Mouse (Mus musculus): ENCODE measurements around the gene Scarb1.

DNA sequence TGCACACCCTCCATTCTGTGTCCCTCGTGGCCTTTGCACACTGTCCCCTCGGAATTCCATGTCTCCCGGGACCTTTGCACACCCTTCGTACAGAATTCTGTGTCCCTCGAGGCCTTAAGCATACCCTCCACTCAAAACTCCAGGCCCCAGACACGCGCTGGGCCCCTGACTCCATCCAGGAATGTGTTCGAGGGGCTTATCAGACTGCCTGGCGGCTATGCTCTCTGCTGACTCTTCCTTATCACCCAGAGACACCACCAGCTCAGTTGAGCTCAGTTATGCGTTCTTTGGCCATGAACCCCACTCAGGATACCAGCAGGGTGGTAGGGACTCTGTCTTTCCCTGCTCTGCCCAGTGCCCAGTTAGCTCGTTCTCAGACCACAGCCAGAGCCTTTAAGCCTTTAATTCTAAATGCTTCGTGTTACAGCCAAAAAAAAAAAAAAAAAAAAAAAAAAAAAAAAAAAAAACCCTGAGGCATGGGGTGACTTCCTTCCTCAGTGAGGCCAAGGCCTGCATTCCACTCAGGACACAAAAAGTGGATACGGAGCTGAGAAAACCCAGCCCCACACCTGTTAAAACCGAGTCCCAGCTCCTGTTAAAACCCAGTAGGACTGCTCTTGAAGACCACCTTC lies 681 bp upstream of the Scarb1 start:
- TF ChIP-seq POLR2A (IDR thresholded peaks at IDR 0.05; ENCODE audit: insufficient read depth, low read depth, low read length): no peak
- TF ChIP-seq CTCF (IDR thresholded peaks at IDR 0.05; ENCODE audit: insufficient read depth, low read depth, low read length): no peak

All from olfactory bulb, adult 2 months (tissue).